Mouse (Mus musculus) neural tube, embryonic 14.5 days (tissue): Measurements from ENCODE around the gene Ahdc1. TPM values are rescaled to one million over a fixed set of nuclear protein-coding genes. Genes with fewer than 3 reads are reported as not detected.

Experiments
- ATAC-seq: fragments of 200-750 bp; cut with Nextera tagmentation; 2 replicates; pipeline ENCODE4 v1.8.0; 2017; ENCODE audit warnings: low read depth, mild to moderate bottlenecking, moderate TSS enrichment, moderate library complexity
- H3K27ac ChIP-seq: fragments of 300-500 bp; sonication (generic); 2 replicates; pipeline ENCODE4 v1.5.1; 2014; ENCODE audit warnings: low read depth, mild to moderate bottlenecking, control low read depth, low read length, moderate library complexity, mixed read lengths
- H3K27me3 ChIP-seq: fragments of 300-500 bp; sonication (generic); 2 replicates; pipeline ENCODE4 v1.6.1; 2014; ENCODE audit warnings: low read length; ENCODE audit not compliant: control insufficient read depth, insufficient read depth
- H3K36me3 ChIP-seq: fragments of 300-500 bp; sonication (generic); 2 replicates; pipeline ENCODE4 v1.6.1; 2014; ENCODE audit warnings: low read length, mixed read lengths; ENCODE audit not compliant: control insufficient read depth, insufficient read depth
- H3K4me1 ChIP-seq: fragments of 300-500 bp; sonication (generic); 2 replicates; pipeline ENCODE4 v1.6.1; 2014; ENCODE audit warnings: low read length; ENCODE audit not compliant: control insufficient read depth, insufficient read depth
- H3K4me2 ChIP-seq: fragments of 300-500 bp; sonication (generic); 2 replicates; pipeline ENCODE4 v1.6.1; 2014; ENCODE audit warnings: mild to moderate bottlenecking, low read depth, low read length, control low read depth
- H3K4me3 ChIP-seq: fragments of 300-500 bp; sonication (generic); 2 replicates; pipeline ENCODE4 v1.5.1; 2014; ENCODE audit warnings: low read depth, low read length, control low read depth, mixed read lengths
- H3K9ac ChIP-seq: fragments of 300-500 bp; sonication (generic); replicated peaks from 2 replicates; pipeline ENCODE4 v1.6.1; 2014; ENCODE audit warnings: low read depth, mild to moderate bottlenecking, control low read depth, low read length, mixed read lengths
- H3K9me3 ChIP-seq: fragments of 300-500 bp; sonication (generic); 2 replicates; pipeline ENCODE4 v1.6.1; 2016; ENCODE audit warnings: low read length; ENCODE audit not compliant: control insufficient read depth
- WGBS: fragments of 180-500 bp; shearing (Covaris S2); extraction: QIAGEN DNeasy Blood & Tissue Kit; methylation state at CpG from one replicate; pipeline ENCODE4 v1.1.7; 2014; 5-methylcytosine and 5-hydroxymethylcytosine counted together
- polyA plus RNA-seq: library from polyadenylated mRNA; unstranded; fragments of >200 nt; fragmentation: Nextera tagmentation; extraction: Ambion mirVana; gene quantifications from 2 replicates; pipeline ENCODE4 v1.2.1, GENCODE M21; 2014

Gene Ahdc1
- polyA plus RNA-seq, 1 experiment from 2014 or later = 13.1 TPM

DNA sequence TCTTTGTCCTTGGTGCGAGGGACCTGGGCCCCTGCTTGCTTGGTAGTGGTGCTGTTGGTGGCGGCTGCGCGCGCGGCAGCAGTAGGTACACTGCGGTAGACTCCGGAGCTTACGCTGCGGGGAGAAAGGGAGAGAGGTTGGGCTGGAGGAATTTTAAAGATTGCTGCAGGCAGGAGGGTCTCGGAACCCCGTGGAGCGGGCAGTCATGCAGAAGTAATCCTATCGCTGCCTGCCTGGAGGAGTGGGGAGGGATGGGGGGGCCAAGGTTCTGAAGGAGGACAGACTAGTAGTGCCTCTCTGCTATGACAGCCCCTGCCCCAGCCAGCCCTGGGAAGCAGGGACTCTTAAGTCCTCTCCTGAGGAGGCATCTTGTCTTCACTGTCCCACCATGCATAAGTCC lies 11.2 kb downstream of the Ahdc1 start:
- 11% methylated on average over 14 of the region's 14 CpGs for WGBS
- H3K36me3 ChIP-seq = no peaks in the 10 kb centered on the region
- ATAC-seq = no peak
- no peak overlapping the region for H3K4me3 ChIP-seq
- H3K27me3 ChIP-seq = no peaks in the 10 kb centered on the region
- peak overlapping the region; percentile 44 for H3K9ac ChIP-seq
- peak overlapping the region; percentile 34 for H3K4me2 ChIP-seq
- H3K27ac ChIP-seq = peak overlapping the region; percentile 60
- H3K4me1 ChIP-seq = peaks cover 73% of the 10 kb centered on the region
- no peaks in the 10 kb centered on the region for H3K9me3 ChIP-seq

DNA sequence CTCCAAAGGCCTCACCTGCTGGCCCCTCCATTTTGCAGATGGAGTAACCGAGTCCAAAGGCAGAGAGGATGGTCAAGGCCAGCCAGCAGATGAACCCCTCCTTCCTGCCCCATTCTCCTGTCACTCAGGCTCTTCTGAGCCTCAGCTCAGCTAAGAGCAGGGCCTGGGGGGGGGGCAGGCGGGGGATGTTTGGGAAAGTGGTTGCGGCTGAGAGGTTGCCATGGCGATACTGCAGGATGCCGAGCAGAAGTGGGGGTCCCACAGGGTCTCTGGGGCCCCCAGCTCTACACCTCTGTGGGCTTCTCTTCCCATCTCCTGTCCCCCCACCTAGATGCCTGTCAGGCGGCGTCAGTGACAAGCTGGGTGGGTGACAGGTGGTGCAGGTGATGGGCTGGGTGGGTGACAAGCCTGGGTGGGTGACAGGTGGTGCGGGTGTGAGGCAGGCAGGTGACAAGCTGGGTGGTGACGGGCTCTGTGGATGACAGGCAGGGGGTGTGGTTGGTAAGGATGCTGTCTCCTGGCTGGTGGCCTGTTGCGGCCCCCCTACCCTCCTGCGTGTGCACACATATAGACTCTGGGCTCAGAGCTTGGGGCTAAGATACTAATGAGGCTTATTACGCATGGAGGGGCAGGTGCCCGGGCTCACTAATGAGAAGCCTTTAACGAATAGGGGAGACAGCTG lies 12.0 kb downstream of the Ahdc1 start:
- ATAC-seq = no peak
- H3K27ac ChIP-seq = peak overlapping the region; percentile 60; the same call in 1 of the 2 replicates
- H3K4me3 ChIP-seq = no peak overlapping the region
- WGBS = 39% methylated on average over 14 of the region's 14 CpGs
- H3K4me1 ChIP-seq = peaks cover 70% of the 10 kb centered on the region
- no peak overlapping the region for H3K9ac ChIP-seq
- no peaks in the 10 kb centered on the region for H3K36me3 ChIP-seq
- no peaks in the 10 kb centered on the region for H3K27me3 ChIP-seq
- no peaks in the 10 kb centered on the region for H3K9me3 ChIP-seq
- peak overlapping the region; percentile 34; the same call in 1 of the 2 replicates for H3K4me2 ChIP-seq

DNA sequence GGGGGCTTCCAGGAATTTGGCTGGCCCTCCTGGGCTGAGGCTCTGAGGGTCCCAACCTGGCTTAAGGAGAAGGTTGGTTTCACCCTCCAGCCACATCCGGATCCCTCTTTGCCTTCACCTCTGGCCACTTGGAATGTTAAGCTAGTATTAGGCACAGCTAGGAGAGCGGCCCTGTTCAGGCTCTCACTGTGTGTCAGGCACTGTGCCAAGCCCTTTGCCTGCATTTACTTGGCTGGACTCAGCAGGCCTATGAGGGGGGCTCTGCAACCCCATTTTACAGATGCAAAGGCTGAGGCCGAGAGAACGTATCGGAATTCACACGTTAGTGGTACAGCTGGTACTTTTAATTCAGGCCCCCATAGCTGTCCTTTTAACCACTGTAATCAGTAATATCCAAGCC lies 12.6 kb downstream of the Ahdc1 start:
- Histone ChIP-seq H3K9me3 (no peaks in the 10 kb centered on the region), H3K9ac (no peak overlapping the region), H3K27me3 (no peaks in the 10 kb centered on the region), H3K4me1 (peaks cover 70% of the 10 kb centered on the region), H3K27ac (no peak overlapping the region), H3K4me2 (no peak overlapping the region), H3K4me3 (no peak overlapping the region), H3K36me3 (no peaks in the 10 kb centered on the region)
- no peak for ATAC-seq
- 77% methylated on average over 6 of the region's 6 CpGs for WGBS

- Histone ChIP-seq H3K4me3 (no peak overlapping the region), H3K9me3 (no peaks in the 10 kb centered on the region), H3K9ac (no peak overlapping the region), H3K27me3 (no peaks in the 10 kb centered on the region), H3K36me3 (no peaks in the 10 kb centered on the region), H3K27ac (peak overlapping the region; percentile 2), H3K4me2 (no peak overlapping the region), H3K4me1 (peaks cover 70% of the 10 kb centered on the region)
- ATAC-seq = no peak
- 15% methylated on average over 4 of the region's 4 CpGs for WGBS
Measured at GRCm38 (mm10) chr4:133024404-133024803, 13.3 kb downstream of the Ahdc1 start.

- H3K27me3 ChIP-seq = no peaks in the 10 kb centered on the region
- H3K9me3 ChIP-seq = no peaks in the 10 kb centered on the region
- H3K27ac ChIP-seq = peak overlapping the region; percentile 2
- H3K36me3 ChIP-seq = no peaks in the 10 kb centered on the region
- H3K4me2 ChIP-seq = no peak overlapping the region
- no peak overlapping the region for H3K9ac ChIP-seq
- 13% methylated on average over 8 of the region's 10 CpGs for WGBS
- peaks cover 67% of the 10 kb centered on the region for H3K4me1 ChIP-seq
- ATAC-seq = 0 out of 2 replicates have a peak, but pooled peaks have one; percentile 43
- H3K4me3 ChIP-seq = no peak overlapping the region
Measured at GRCm38 (mm10) chr4:133024969-133025685, 14.1 kb downstream of the Ahdc1 start.

GRCm38 (mm10) chr4:133026272-133026671 lies 15.2 kb downstream of the Ahdc1 start:
- no peaks in the 10 kb centered on the region for H3K36me3 ChIP-seq
- H3K9ac ChIP-seq = peak overlapping the region; percentile 16; the same call in 1 of the 2 replicates
- no peak overlapping the region for H3K4me3 ChIP-seq
- H3K27ac ChIP-seq = peak overlapping the region; percentile 2; the same call in 1 of the 2 replicates
- H3K27me3 ChIP-seq = no peaks in the 10 kb centered on the region
- ATAC-seq = no peak
- 72% methylated on average over 10 of the region's 10 CpGs for WGBS
- H3K4me1 ChIP-seq = peaks cover 56% of the 10 kb centered on the region
- no peaks in the 10 kb centered on the region for H3K9me3 ChIP-seq
- H3K4me2 ChIP-seq = no peak overlapping the region

GRCm38 (mm10) chr4:133026826-133027375 lies 15.8 kb downstream of the Ahdc1 start:
- Histone ChIP-seq H3K9me3 (no peaks in the 10 kb centered on the region), H3K4me3 (no peak overlapping the region), H3K4me1 (peaks cover 50% of the 10 kb centered on the region), H3K27ac (no peak overlapping the region), H3K9ac (no peak overlapping the region), H3K27me3 (no peaks in the 10 kb centered on the region), H3K36me3 (no peaks in the 10 kb centered on the region), H3K4me2 (no peak overlapping the region)
- WGBS = 21% methylated on average over 2 of the region's 2 CpGs
- no peak for ATAC-seq

- Histone ChIP-seq H3K27ac (no peak overlapping the region), H3K4me1 (peaks cover 41% of the 10 kb centered on the region), H3K36me3 (no peaks in the 10 kb centered on the region), H3K9ac (no peak overlapping the region), H3K4me3 (no peak overlapping the region), H3K4me2 (no peak overlapping the region), H3K9me3 (no peaks in the 10 kb centered on the region), H3K27me3 (no peaks in the 10 kb centered on the region)
- ATAC-seq = no peak
- WGBS = 78% methylated on average over 10 of the region's 10 CpGs
Measured at GRCm38 (mm10) chr4:133027721-133028120, 16.7 kb downstream of the Ahdc1 start.

GRCm38 (mm10) chr4:133028193-133028592 lies 17.1 kb downstream of the Ahdc1 start:
- no peak for ATAC-seq
- H3K36me3 ChIP-seq = no peaks in the 10 kb centered on the region
- no peaks in the 10 kb centered on the region for H3K9me3 ChIP-seq
- WGBS = 95% methylated on average over 6 of the region's 6 CpGs
- H3K4me2 ChIP-seq = no peak overlapping the region
- H3K27ac ChIP-seq = no peak overlapping the region
- no peaks in the 10 kb centered on the region for H3K27me3 ChIP-seq
- H3K9ac ChIP-seq = no peak overlapping the region
- H3K4me1 ChIP-seq = peaks cover 37% of the 10 kb centered on the region
- no peak overlapping the region for H3K4me3 ChIP-seq
